Comparison of ENCODE assay signal across 16 mouse cellular contexts in the genomic region with DNA sequence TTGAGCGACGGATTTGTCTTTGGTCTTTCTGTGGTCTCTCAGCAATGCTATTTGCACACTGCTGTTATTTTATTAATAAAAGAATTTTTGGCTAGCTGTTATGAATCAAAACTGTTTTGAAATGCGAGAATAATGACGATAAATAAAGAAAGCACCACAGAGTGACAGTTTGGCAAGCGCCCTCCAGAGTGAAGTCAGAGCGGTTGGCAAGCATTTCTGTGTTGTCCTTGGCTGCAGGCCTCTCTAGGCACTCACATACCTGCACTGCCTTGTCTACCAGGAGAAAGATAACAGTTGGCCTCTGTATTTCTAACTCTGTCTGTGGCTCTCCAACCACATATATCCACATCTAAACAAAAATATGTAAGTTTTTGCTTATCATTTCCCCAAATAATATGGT. TPM values are rescaled to one million over a fixed set of nuclear protein-coding genes. Genes with fewer than 3 reads are reported as not detected.
DNase-seq lines count a peak whose midpoint lies in the region.
"Had no signal": no experiment of that assay in that cellular context is flagged by ENCODE, and none has a peak within 500 bp of the region (broad histone marks: within the 10 kb centered on the region; RNA-seq: fewer than 3 reads in every experiment).

No protein-coding gene starts in this region.

- intact Hi-C loops in heart, postnatal 10 days (cut with DNase I) = loop anchor here (10.0 kb wide), 1 partner anchor 213 kb away; no protein-coding TSS in a partner anchor

- peak; percentile 30 to 52 for DNase-seq in cerebellum, postnatal 25 days
- DNase-seq in cerebellum, adult 11-12 months = no peak
- peak; percentile 14 to 25 for DNase-seq in layer of hippocampus, adult 18-20 months (ENCODE audit: low spot score in 2 of 2)
- DNase-seq in layer of hippocampus, postnatal 10 days (ENCODE audit: low spot score in 2 of 2) = no peak
- DNase-seq in adrenal gland, adult 2 months = peak; percentile 75
- peak; percentile 70 to 72 for DNase-seq in heart, postnatal 10 days
- no peak for DNase-seq in right cerebral cortex, adult 2 months (ENCODE audit: low spot score in 2 of 2)
- no peak for DNase-seq in kidney, adult 9 months
- DNase-seq: right cerebral cortex, adult 18-20 months; thymus, postnatal 14 days had no signal

RNA-seq across cellular contexts. Expression of a gene that starts 43.7 kb away (rescaled TPM):
- under 1 TPM; 0.13 to 0.20 TPM for total RNA-seq in layer of hippocampus, adult 18-20 months (2021)
- total RNA-seq in layer of hippocampus, postnatal 10 days (2021) = under 1 TPM; 0.20 to 0.23 TPM
- total RNA-seq in adrenal gland, adult 2 months (2021) = not detected
- polyA plus RNA-seq in adrenal gland, adult 2 months (2012; rRNA removed) = 0.03 TPM in 1 of 2 replicates, not detected in the other
- under 1 TPM in 1 of 2 experiments, not detected in 1; 0.05 TPM for total RNA-seq in heart, postnatal 10 days (2021)
- total RNA-seq: gastrocnemius, adult 8-10 months had no signal
- polyA plus RNA-seq: cortical plate, adult 2 months; erythroblast, embryonic 14.5 days; hindbrain, embryonic 10.5 days; limb, embryonic 12.5 days; midbrain, embryonic 12.5 days had no signal

Comparison
In these comparisons a context has a peak if more than half of its experiments do, and no peak if none do; other contexts are left out.
1. DNase-seq: peak in cerebellum, postnatal 25 days (2 of 2), layer of hippocampus, adult 18-20 months (2 of 2), adrenal gland, adult 2 months (single experiment) and heart, postnatal 10 days (2 of 2); none in cerebellum, adult 11-12 months (single experiment), layer of hippocampus, postnatal 10 days (0 of 2), right cerebral cortex, adult 2 months (0 of 2) and kidney, adult 9 months (single experiment).